Mouse (Mus musculus) intestine, embryonic 16.5 days (tissue): ENCODE measurements around the gene Scaper. TPM values are rescaled to one million over a fixed set of nuclear protein-coding genes. Genes with fewer than 3 reads are reported as not detected.

Experiments used
- ATAC-seq: fragments of 200-750 bp; cut with Nextera tagmentation; 2 replicates; pipeline ENCODE4 v1.8.0; 2017; ENCODE audit warnings: moderate TSS enrichment, moderate library complexity
- H3K27ac ChIP-seq: fragments of 300-500 bp; sonication (generic); 2 replicates; pipeline ENCODE4 v1.5.1; 2014; ENCODE audit warnings: mild to moderate bottlenecking, low read length
- H3K27me3 ChIP-seq: fragments of 300-500 bp; sonication (generic); replicated peaks from 2 replicates; pipeline ENCODE4 v1.6.1; 2014; ENCODE audit warnings: low read length, control low read depth, mixed read lengths; ENCODE audit not compliant: control insufficient read depth, insufficient read depth
- H3K36me3 ChIP-seq: fragments of 300-500 bp; sonication (generic); 2 replicates; pipeline ENCODE4 v1.6.1; 2014; ENCODE audit warnings: low read length, control low read depth; ENCODE audit not compliant: control insufficient read depth, insufficient read depth
- H3K4me1 ChIP-seq: fragments of 300-500 bp; sonication (generic); 2 replicates; pipeline ENCODE4 v1.6.1; 2014; ENCODE audit warnings: low read length, control low read depth, mixed read lengths; ENCODE audit not compliant: control insufficient read depth, insufficient read depth
- H3K4me2 ChIP-seq: fragments of 300-500 bp; sonication (generic); 2 replicates; pipeline ENCODE4 v1.6.1; 2014; ENCODE audit warnings: low read depth, low read length, control low read depth
- H3K4me3 ChIP-seq: fragments of 300-500 bp; sonication (generic); 2 replicates; pipeline ENCODE4 v1.5.1; 2014; ENCODE audit warnings: mild to moderate bottlenecking, low read length
- H3K9ac ChIP-seq: fragments of 300-500 bp; sonication (generic); 2 replicates; pipeline ENCODE4 v1.6.1; 2014; ENCODE audit warnings: low read depth, low read length
- H3K9me3 ChIP-seq: fragments of 300-500 bp; sonication (generic); 2 replicates; pipeline ENCODE4 v1.6.1; 2016; ENCODE audit warnings: low read length, control low read depth; ENCODE audit not compliant: control insufficient read depth
- WGBS: fragments of 180-500 bp; shearing (Covaris S2); extraction: QIAGEN DNeasy Blood & Tissue Kit; methylation state at CpG from one replicate; pipeline ENCODE4 v1.1.7; 2014; 5-methylcytosine and 5-hydroxymethylcytosine counted together
- polyA plus RNA-seq: library from polyadenylated mRNA; unstranded; fragments of >200 nt; fragmentation: Nextera tagmentation; extraction: Ambion mirVana; gene quantifications from 2 replicates; pipeline ENCODE4 v1.2.1, GENCODE M21; 2015

The Scaper gene
- polyA plus RNA-seq, 1 experiment from 2014 or later, result 7.9 TPM

DNA sequence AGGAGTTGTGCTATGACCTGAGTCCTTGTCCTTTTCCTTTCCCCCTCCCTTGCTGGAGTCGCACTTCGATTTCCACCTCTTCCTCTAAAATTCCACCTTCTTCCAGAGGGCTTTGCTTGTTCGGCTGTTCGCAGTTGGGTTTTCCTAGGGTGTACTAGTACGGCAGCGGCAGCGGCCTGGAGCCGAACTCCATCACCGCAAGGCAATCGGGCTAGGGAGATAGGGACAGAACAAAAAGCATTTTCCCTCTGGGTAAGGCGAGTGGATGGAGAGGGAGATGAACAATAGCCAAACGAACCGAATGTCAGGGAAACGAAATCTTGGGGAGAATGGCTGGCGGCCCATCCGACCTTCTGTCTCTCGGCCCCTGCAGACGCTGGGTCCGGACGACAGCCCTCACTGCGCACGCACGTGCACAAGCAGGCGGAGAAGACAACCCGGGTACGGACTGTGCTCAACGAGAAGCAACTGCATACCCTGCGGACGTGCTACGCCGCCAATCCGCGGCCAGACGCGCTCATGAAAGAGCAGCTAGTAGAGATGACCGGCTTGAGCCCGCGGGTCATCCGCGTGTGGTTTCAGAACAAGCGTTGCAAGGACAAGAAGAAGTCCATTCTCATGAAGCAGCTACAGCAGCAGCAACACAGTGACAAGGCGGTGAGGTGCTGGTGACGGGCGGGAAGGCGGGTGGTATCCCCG, 394.1 kb downstream of the Scaper start:
- H3K4me1 ChIP-seq, result peaks cover 30% of the 10 kb centered on the region
- H3K4me2 ChIP-seq, result peak overlapping the region; percentile 77
- ATAC-seq, result 0 out of 2 replicates have a peak, but pooled peaks have one; percentile 26
- 8% methylated on average over 46 of the region's 46 CpGs for WGBS
- peak overlapping the region; percentile 51 for H3K9ac ChIP-seq
- peak overlapping the region; percentile 51 for H3K4me3 ChIP-seq
- H3K27ac ChIP-seq, result no peak overlapping the region
- peaks cover 52% of the 10 kb centered on the region for H3K27me3 ChIP-seq
- no peaks in the 10 kb centered on the region for H3K36me3 ChIP-seq
- peaks cover 4% of the 10 kb centered on the region; the same call in 1 of the 2 replicates for H3K9me3 ChIP-seq

DNA sequence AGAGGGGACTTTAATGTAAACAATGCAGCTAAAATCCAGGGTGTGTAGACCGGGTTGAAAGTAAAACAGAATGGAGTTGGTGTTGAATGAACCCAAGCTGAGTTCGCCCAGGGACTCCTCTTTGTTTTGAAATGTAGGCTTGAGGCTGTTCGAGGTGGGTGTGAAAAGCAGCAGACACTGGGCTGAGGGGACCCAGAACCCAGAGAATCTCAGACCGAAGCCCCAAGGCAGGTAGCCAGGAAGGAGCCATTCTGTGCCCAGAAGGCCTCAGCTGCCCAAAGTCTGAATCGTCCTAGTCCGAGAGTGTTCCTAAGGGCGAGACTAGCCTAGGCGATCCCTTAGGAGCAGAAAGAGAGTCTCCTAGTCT, 394.6 kb downstream of the Scaper start:
- peak overlapping the region; percentile 51 for H3K4me3 ChIP-seq
- WGBS, result 33% methylated on average over 8 of the region's 8 CpGs
- H3K4me2 ChIP-seq, result peak overlapping the region; percentile 77

DNA sequence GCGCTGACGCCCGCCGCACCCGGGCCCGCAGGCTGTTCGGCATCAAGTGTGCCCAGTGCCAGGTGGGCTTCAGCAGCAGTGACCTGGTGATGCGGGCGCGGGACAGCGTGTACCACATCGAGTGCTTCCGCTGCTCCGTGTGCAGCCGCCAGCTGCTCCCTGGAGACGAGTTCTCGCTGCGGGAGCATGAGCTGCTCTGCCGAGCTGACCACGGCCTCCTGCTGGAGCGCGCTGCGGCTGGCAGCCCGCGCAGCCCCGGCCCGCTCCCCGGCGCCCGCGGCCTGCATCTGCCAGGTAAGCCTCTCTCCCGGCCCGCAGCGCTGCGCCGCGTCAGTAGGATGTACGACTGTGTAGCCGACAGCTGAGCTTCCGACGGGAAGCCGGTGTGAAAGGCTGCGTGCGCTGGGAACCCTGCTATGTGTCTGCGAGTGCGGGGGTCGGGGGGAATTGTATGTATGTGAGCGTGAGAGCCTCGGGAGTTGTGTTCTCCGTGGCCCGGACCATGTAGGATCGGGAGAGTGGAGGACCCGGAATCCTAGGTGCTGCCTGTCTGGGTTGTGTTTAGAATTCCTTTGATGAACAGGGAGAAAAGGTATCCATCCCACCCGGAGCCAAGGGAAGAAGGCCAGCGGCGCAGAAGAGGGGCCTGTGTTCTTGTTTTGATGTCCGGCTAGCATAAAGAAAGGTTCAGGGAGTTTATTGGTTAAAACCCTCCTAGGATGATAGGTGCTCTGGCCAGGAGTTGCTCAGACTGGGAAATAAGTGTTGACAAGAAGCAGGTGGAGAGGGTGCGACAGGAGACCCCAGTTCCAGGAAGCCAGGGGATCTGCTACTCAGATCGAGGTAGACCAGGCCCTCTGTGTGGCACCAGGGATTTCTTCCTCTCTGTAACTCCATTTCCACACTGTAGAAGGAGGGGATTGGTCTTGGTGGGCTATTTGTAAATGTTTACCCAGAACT, 395.3 kb downstream of the Scaper start:
- Histone ChIP-seq H3K9me3 (peaks cover 4% of the 10 kb centered on the region; the same call in 1 of the 2 replicates), H3K4me3 (peak overlapping the region; percentile 51), H3K36me3 (no peaks in the 10 kb centered on the region), H3K27ac (no peak overlapping the region), H3K4me2 (peak overlapping the region; percentile 77), H3K4me1 (peaks cover 32% of the 10 kb centered on the region), H3K9ac (peak overlapping the region; percentile 65), H3K27me3 (peaks cover 53% of the 10 kb centered on the region)
- no peak for ATAC-seq
- WGBS, result 5% methylated on average over 59 of the region's 59 CpGs

More for the DNA sequence above, 394.6 kb downstream of the Scaper start:
- no peak for ATAC-seq
- H3K27ac ChIP-seq, result no peak overlapping the region
- no peaks in the 10 kb centered on the region for H3K36me3 ChIP-seq
- peaks cover 4% of the 10 kb centered on the region; the same call in 1 of the 2 replicates for H3K9me3 ChIP-seq
- H3K9ac ChIP-seq, result peak overlapping the region; percentile 37; the same call in 1 of the 2 replicates
- peaks cover 32% of the 10 kb centered on the region for H3K4me1 ChIP-seq
- H3K27me3 ChIP-seq, result peaks cover 51% of the 10 kb centered on the region

DNA sequence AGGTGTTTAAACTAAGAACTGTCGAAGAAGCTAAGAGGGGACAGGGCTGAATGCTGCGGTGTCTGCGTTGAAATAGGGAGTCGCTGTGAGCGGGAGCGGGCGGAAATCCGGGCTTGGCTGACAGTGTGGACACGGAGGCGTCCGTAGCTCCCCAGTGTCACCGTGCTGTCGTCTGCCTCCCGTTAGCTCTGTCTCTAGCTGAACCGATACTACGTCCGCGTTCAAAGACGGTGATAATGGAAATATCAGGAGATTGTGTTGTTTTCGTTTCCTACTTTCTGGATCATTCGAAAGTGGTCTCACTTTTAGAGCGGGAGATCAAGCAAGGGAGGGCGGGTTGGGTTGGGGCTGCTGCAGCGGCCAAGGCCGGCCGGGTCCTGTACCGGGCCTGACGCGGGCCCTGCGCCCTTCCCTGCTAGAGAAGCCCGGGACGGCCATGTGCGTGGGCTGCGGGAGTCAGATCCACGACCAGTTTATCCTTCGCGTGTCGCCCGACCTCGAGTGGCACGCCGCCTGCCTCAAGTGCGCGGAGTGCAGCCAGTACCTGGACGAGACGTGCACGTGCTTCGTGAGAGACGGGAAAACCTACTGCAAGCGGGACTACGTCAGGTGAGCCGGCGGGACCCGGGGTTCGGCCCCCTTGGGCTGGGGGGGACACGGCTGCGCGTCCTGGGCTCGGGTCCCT, 396.1 kb downstream of the Scaper start:
- peak overlapping the region; percentile 65 for H3K9ac ChIP-seq
- peaks cover 4% of the 10 kb centered on the region; the same call in 1 of the 2 replicates for H3K9me3 ChIP-seq
- H3K36me3 ChIP-seq, result no peaks in the 10 kb centered on the region
- no peak for ATAC-seq
- no peak overlapping the region for H3K27ac ChIP-seq
- peaks cover 32% of the 10 kb centered on the region for H3K4me1 ChIP-seq
- H3K27me3 ChIP-seq, result peaks cover 52% of the 10 kb centered on the region
- peak overlapping the region; percentile 77 for H3K4me2 ChIP-seq
- 1% methylated on average over 59 of the region's 59 CpGs for whole genome bisulfite sequencing
- peak overlapping the region; percentile 51 for H3K4me3 ChIP-seq

DNA sequence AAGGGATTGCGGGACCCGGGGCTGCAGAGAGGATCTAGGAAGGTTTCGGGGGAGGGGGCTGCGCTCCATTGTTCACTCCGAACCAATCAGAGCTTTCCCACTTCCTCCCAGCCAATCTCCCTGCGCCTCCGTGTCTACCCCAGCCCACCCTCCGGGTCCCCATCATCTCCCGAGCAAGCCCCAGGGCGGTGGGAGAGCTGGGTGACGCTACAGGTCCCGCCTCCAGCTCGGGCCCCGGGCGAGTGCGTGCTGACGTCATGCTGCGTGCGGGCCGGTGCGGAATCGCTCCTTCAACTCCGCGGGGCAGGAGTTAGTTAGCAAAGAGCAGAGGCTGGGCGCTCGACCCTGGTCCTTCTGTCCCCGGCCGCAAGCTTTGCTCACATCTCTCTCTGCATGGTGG, 397.0 kb downstream of the Scaper start:
- under 1% methylated on average over 28 of the region's 28 CpGs for WGBS
- peaks cover 25% of the 10 kb centered on the region for H3K4me1 ChIP-seq

DNA sequence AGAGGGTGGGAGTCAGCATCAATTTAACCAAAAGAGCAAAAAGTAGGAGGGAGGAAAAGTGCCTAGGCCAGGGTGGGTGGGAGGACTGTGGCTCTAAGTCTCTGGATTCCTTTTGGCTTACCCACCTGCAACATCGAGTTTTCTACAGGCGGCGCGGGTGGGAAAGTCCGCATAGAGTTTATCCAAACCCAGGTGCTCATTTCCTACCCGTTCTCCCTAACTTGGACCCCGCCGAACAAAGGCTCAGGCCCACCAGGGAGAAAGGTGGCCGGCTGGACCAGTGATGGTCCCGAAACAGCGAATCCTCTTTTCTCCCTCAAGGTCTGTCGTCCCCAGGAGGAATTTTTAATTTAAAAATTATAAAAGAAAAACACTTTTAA, 397.5 kb downstream of the Scaper start:
- peak overlapping the region; percentile 9; the same call in 1 of the 2 replicates for H3K27ac ChIP-seq

More for the DNA sequence above, 397.0 kb downstream of the Scaper start:
- Histone ChIP-seq H3K9ac (peak overlapping the region; percentile 62), H3K4me2 (peak overlapping the region; percentile 77), H3K36me3 (no peaks in the 10 kb centered on the region), H3K4me3 (peak overlapping the region; percentile 51), H3K9me3 (no peaks in the 10 kb centered on the region; the same call in 1 of the 2 replicates), H3K27ac (peak overlapping the region; percentile 9; the same call in 1 of the 2 replicates), H3K27me3 (peaks cover 43% of the 10 kb centered on the region)
- peak; percentile 85 for ATAC-seq

DNA sequence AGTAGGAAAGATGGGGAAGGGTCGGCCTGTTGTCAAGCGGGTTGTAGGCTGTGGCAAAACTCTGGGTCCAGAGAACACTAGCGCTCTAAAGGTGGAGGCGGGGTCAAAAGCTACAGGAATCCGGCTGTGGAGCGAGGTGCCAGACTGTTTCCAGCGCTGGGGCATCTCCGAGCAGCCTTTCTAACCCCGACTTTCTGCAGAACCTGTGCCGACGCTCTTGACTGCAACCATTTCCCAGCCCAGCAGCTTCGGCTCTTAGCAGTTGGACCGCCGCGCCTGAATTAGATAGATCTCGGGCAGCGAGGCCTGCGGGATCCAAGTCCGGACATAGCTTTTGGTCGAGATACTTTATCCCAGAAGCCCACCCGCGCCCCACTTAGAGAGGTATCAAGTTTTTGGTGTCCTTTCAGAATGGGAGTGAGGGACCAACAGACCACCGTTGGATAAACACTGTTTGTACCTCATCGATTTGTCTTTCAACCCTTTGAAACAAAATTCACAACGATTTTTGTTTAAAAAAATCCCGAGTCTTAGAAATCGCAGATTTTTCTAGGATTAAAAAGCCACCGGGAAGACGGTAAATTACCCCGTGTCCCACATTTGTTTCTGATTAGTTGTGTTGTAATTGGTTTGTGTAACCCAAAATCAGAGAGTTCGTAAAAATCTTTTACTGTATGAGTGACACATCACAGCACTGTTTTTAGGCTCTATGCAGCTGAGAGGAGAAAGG, 398.1 kb downstream of the Scaper start:
- Histone ChIP-seq H3K4me1 (peaks cover 22% of the 10 kb centered on the region), H3K9ac (peak overlapping the region; percentile 62), H3K4me3 (peak overlapping the region; percentile 51), H3K27ac (no peak overlapping the region; the same call in none of the 2 replicates), H3K27me3 (peaks cover 35% of the 10 kb centered on the region), H3K36me3 (no peaks in the 10 kb centered on the region), H3K4me2 (peak overlapping the region; percentile 77), H3K9me3 (no peaks in the 10 kb centered on the region)
- WGBS, result 3% methylated on average over 31 of the region's 31 CpGs
- ATAC-seq, result no peak

More for the DNA sequence above, 397.5 kb downstream of the Scaper start:
- under 1% methylated on average over 12 of the region's 12 CpGs for WGBS
- H3K9ac ChIP-seq, result peak overlapping the region; percentile 62
- peaks cover 39% of the 10 kb centered on the region for H3K27me3 ChIP-seq
- no peaks in the 10 kb centered on the region for H3K9me3 ChIP-seq
- H3K4me2 ChIP-seq, result peak overlapping the region; percentile 77
- peak overlapping the region; percentile 51 for H3K4me3 ChIP-seq
- H3K4me1 ChIP-seq, result peaks cover 24% of the 10 kb centered on the region
- H3K36me3 ChIP-seq, result no peaks in the 10 kb centered on the region
- no peak for ATAC-seq

DNA sequence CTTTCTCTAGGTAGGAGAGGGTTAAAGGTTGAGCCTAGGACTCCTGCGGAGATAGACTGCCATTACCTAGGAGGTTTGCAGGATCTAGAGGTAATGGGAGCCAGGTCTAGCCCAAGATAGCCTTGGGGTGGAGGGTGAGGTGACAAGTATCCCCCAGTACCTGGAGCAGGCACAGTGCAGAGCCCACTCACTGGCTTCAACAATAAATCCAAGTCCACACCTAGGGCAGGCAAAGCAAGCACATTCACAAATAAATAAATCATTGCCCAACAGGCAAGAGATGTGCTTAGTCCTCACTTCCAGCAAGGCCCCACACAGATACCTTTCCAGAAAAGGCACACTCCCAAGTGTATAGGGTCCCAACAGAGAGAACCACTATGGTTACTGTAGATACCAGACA, 398.9 kb downstream of the Scaper start:
- no peaks in the 10 kb centered on the region for H3K36me3 ChIP-seq
- no peaks in the 10 kb centered on the region for H3K9me3 ChIP-seq
- H3K27ac ChIP-seq, result no peak overlapping the region
- no peak overlapping the region for H3K4me3 ChIP-seq
- 38% methylated on average over 1 of the region's 1 CpGs for WGBS
- H3K27me3 ChIP-seq, result peaks cover 31% of the 10 kb centered on the region
- no peak overlapping the region for H3K9ac ChIP-seq
- H3K4me2 ChIP-seq, result no peak overlapping the region; the same call in 1 of the 2 replicates
- peaks cover 16% of the 10 kb centered on the region for H3K4me1 ChIP-seq
- no peak for ATAC-seq
